Mouse (Mus musculus) thymus, adult 2 months (tissue): ENCODE measurements around the gene Siglecg. TPM values are rescaled to one million over a fixed set of nuclear protein-coding genes. Genes with fewer than 3 reads are reported as not detected.
"Not testable (repeated sequence)": the region's sequence is repeated elsewhere in the genome, so short reads cannot be mapped to it uniquely, and the experiment has no call there.

Experiments
- DNase-seq: peaks from one replicate; pipeline ENCODE4 v3.0.0; 2021
- H3K27ac ChIP-seq: fragments of 200-500 bp; 2 replicates; pipeline ENCODE4 v1.5.1; 2012; ENCODE audit warnings: low read length, control low read depth; ENCODE audit not compliant: control insufficient read depth, insufficient read depth
- H3K27me3 ChIP-seq: fragments of 200-500 bp; 2 replicates; pipeline ENCODE4 v1.6.1; 2012; ENCODE audit warnings: mild to moderate bottlenecking, low read length, moderate library complexity, mixed read lengths; ENCODE audit not compliant: control insufficient read depth, insufficient read depth
- H3K36me3 ChIP-seq: fragments of 200-500 bp; 2 replicates; pipeline ENCODE4 v1.6.1; 2012; ENCODE audit warnings: mild to moderate bottlenecking, low read length, moderate library complexity; ENCODE audit not compliant: control insufficient read depth, insufficient read depth
- H3K4me1 ChIP-seq: fragments of 200-500 bp; replicated peaks from 2 replicates; pipeline ENCODE4 v1.6.1; 2012; ENCODE audit warnings: low read length; ENCODE audit not compliant: control insufficient read depth, insufficient read depth
- H3K4me3 ChIP-seq: fragments of 200-500 bp; 2 replicates; pipeline ENCODE4 v1.5.1; 2012; ENCODE audit warnings: mild to moderate bottlenecking, low read length, control low read depth, moderate library complexity; ENCODE audit not compliant: control insufficient read depth, insufficient read depth
- CTCF ChIP-seq: fragments of 200-500 bp; IDR thresholded peaks from 2 replicates; pipeline ENCODE4 v1.5.1; 2012; ENCODE audit warnings: mild to moderate bottlenecking, control low read depth, low read length, moderate library complexity, borderline replicate concordance; ENCODE audit not compliant: control insufficient read depth, poor library complexity, insufficient read depth; ENCODE audit errors: extremely low read depth
- POLR2A ChIP-seq: fragments of 200-500 bp; IDR thresholded peaks from 2 replicates; pipeline ENCODE4 v1.6.1; 2012; ENCODE audit warnings: mild to moderate bottlenecking, low read length, control low read depth, moderate library complexity; ENCODE audit not compliant: control insufficient read depth, poor library complexity, insufficient read depth; ENCODE audit errors: extremely low read depth
- WGBS: fragments of 180-500 bp; shearing (Covaris S2); methylation state at CpG from one replicate; pipeline ENCODE4 v1.1.7; 2018; 5-methylcytosine and 5-hydroxymethylcytosine counted together
- polyA plus RNA-seq: library from polyadenylated mRNA; depleted of rRNA; stranded (reverse); fragments of >200 nt; gene quantifications from 2 replicates; pipeline ENCODE4 v1.2.3, GENCODE M21; 2012

The Siglecg gene
- polyA plus RNA-seq, 1 experiment, result 13.8 TPM

GRCm38 (mm10) chr7:43402718-43403117 is 5.3 kb upstream of the Siglecg start:
- DNase-seq, result no peak
- H3K4me3 ChIP-seq, result no peak overlapping the region
- no peak overlapping the region for H3K27ac ChIP-seq
- H3K4me1 ChIP-seq, result no peaks in the 10 kb centered on the region
- TF ChIP-seq POLR2A, result no peak
- TF ChIP-seq CTCF, result no peak
- H3K27me3 ChIP-seq, result no peaks in the 10 kb centered on the region
- WGBS, result 24% methylated on average over 2 of the region's 2 CpGs
- no peaks in the 10 kb centered on the region for H3K36me3 ChIP-seq

- H3K27me3 ChIP-seq, result no peaks in the 10 kb centered on the region
- no peaks in the 10 kb centered on the region for H3K4me1 ChIP-seq
- no peak overlapping the region for H3K4me3 ChIP-seq
- H3K27ac ChIP-seq, result no peak overlapping the region; the same call in 1 of the 2 replicates
- no peak for DNase-seq
- 53% methylated on average over 3 of the region's 3 CpGs for WGBS
- no peak for TF ChIP-seq CTCF
- TF ChIP-seq POLR2A, result no peak
- no peaks in the 10 kb centered on the region for H3K36me3 ChIP-seq
These were observed 431 bp upstream of the Siglecg start for GRCm38 (mm10) chr7:43407573-43407972.

- no peak for DNase-seq
- Histone ChIP-seq H3K27ac (no peak overlapping the region), H3K4me3 (no peak overlapping the region), H3K27me3 (no peaks in the 10 kb centered on the region), H3K36me3 (no peaks in the 10 kb centered on the region), H3K4me1 (no peaks in the 10 kb centered on the region)
- no peak for TF ChIP-seq CTCF
- TF ChIP-seq POLR2A, result no peak
- WGBS, result 96% methylated on average over 3 of the region's 3 CpGs
These were observed 1.1 kb downstream of the Siglecg start for GRCm38 (mm10) chr7:43409084-43409483.

GRCm38 (mm10) chr7:43411724-43412123 is 3.7 kb downstream of the Siglecg start:
- not testable (repeated sequence) for H3K4me1 ChIP-seq, H3K27ac ChIP-seq, H3K4me3 ChIP-seq, H3K36me3 ChIP-seq, DNase-seq, H3K27me3 ChIP-seq
- WGBS, result 92% methylated on average over 4 of the region's 4 CpGs

GRCm38 (mm10) chr7:43417298-43417697 is 9.3 kb downstream of the Siglecg start:
- TF ChIP-seq POLR2A, result no peak
- peak; percentile 53; the same call in 1 of the 2 replicates for TF ChIP-seq CTCF
- DNase-seq, result no peak
- no peak overlapping the region for H3K4me3 ChIP-seq
- H3K36me3 ChIP-seq, result no peaks in the 10 kb centered on the region
- no peak overlapping the region for H3K27ac ChIP-seq
- H3K27me3 ChIP-seq, result no peaks in the 10 kb centered on the region
- 95% methylated on average over 10 of the region's 10 CpGs for WGBS
- no peaks in the 10 kb centered on the region for H3K4me1 ChIP-seq

- Histone ChIP-seq H3K4me1 (no peaks in the 10 kb centered on the region), H3K4me3 (no peak overlapping the region), H3K36me3 (no peaks in the 10 kb centered on the region), H3K27me3 (no peaks in the 10 kb centered on the region), H3K27ac (no peak overlapping the region)
- TF ChIP-seq CTCF, result peak; percentile 92
- TF ChIP-seq POLR2A, result no peak
- 32% methylated on average over 11 of the region's 11 CpGs for WGBS
- DNase-seq, result peak; percentile 80
These were observed 15.1 kb downstream of the Siglecg start for GRCm38 (mm10) chr7:43422995-43423617.
